Mouse (Mus musculus) gastrocnemius, adult 2 months (tissue): ENCODE results near the gene Csmd2. TPM values are rescaled to one million over a fixed set of nuclear protein-coding genes. Genes with fewer than 3 reads are reported as not detected.
A peak's percentile ranks its signal among the peaks of the same experiment; 100 is the strongest.

ENCODE experiments used
- DNase-seq: peaks from one replicate; pipeline ENCODE4 v3.0.0; 2022
- H3K27ac ChIP-seq: fragments of 200-600 bp; 2 replicates; pipeline ENCODE4 v1.8.1; 2022; ENCODE audit warnings: mild to moderate bottlenecking
- H3K4me3 ChIP-seq: fragments of 200-600 bp; 2 replicates; pipeline ENCODE4 v1.8.1; 2022; ENCODE audit warnings: mild to moderate bottlenecking, moderate library complexity
- CTCF ChIP-seq: fragments of 200-600 bp; IDR thresholded peaks from 2 replicates; pipeline ENCODE4 v1.8.1; 2022; ENCODE audit warnings: antibody characterized with exemption, mild to moderate bottlenecking, moderate library complexity
- intact Hi-C: fragments of 180-260 bp; cut with DNase I; formaldehyde crosslinking; loops from one replicate; pipeline ENCODE4 v1.15.1; 2025
- total RNA-seq, 2 experiments: library from RNA; stranded (reverse); gene quantifications; 2 replicates each; pipeline ENCODE4 v1.2.3; 2021

Gene Csmd2
- total RNA-seq, 2 experiments from 2014 or later, result not detected

DNA sequence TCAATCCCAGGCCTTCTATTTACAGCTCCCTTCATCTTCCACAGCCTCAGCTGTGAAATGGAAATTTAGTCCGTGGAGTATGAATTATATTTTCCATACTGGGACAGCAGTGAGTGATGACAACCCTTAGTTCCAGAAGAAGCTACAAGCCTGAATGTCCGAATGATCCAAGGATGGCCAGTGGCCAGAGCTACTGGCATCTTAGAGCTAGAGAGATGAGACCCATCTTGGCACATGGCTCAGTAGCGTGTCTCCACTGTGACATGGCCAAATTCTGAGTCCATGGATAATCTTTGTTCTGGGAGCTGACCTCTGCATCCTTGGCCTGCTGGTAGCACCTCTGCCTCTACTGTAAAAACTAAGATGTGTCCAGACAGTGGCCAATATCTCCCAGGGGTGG is 96.8 kb downstream of the Csmd2 start:
- Histone ChIP-seq H3K27ac (no peak overlapping the region), H3K4me3 (no peak overlapping the region)
- peak; percentile 27 for DNase-seq
- TF ChIP-seq CTCF, result no peak
- intact Hi-C loops, result loop anchor here (10.0 kb wide), 2 partner anchors 140 to 190 kb away; no protein-coding TSS in a partner anchor

DNA sequence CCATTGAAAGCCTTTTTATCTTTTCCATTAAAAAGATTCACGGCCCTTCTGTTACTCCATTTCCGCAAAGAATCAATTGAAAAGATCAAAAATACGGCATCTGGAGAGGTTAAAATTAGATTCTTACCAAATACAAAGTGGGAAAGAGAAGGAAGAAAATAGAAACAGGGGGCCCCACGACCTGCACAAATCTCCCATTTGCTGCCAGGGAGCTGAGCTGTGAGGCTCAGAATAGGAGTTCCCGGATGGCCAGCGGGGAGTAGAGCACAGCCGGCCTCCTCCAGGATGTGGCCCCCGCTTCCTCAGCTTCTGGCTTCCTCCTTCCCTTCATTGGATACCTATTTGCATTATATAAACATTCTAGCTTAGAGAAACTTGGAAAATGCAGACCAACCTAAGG is 97.4 kb downstream of the Csmd2 start:
- no peak overlapping the region for H3K4me3 ChIP-seq
- DNase-seq, result no peak
- intact Hi-C loops, result loop anchor here (10.0 kb wide), 2 partner anchors 140 to 190 kb away; no protein-coding TSS in a partner anchor
- H3K27ac ChIP-seq, result no peak overlapping the region
- no peak for TF ChIP-seq CTCF

DNA sequence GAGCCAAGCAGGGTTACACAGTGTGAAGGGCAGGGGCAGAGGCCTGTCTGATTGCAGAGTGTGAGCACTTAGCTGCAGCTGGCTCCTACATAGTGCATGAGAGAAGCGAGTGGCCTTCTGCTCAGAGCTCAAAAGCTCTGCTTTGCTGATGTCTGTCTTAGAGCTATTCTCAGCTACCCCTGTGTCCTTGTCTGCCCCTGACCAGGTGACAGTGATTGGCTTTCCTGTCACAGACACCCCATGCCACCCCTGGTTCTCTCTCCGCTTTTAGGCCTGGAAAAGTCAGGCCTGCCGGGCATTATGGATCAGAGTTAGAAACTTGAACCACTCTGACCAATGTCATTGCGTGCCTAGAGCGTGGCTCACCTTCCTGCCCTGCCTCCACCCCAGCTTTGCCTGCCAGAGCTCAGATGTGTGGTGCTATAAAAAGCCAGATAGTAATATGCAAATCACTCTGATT is 99.5 kb downstream of the Csmd2 start:
- DNase-seq, result peak; percentile 74
- no peak overlapping the region; the same call in 1 of the 2 replicates for H3K4me3 ChIP-seq
- H3K27ac ChIP-seq, result peak overlapping the region; percentile 83
- no peak for TF ChIP-seq CTCF
- intact Hi-C loops, result loop anchor here (10.0 kb wide), 2 partner anchors 138 to 188 kb away; no protein-coding TSS in a partner anchor

DNA sequence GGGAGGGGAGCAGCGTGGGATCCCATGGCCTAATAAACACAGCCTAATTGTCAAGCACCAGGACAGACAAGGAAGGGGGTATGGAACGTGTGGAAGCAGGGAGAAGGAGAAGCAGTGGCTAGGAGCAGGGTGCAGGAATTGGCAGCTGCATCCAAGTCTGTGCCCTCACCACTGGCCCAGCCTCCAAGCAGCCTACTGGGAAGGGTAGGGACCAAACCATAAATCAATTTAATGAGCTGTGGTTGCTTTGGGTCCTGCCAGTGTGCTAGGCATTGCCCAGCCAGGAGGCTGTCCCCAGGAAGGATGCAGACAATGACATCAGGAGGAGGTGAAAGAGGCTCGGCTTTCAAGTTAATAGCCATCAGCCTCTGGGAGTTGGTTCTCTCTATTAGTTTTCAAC is 100.0 kb downstream of the Csmd2 start:
- DNase-seq, result peak; percentile 64
- intact Hi-C loops, result loop anchor here (10.0 kb wide), 2 partner anchors 137 to 187 kb away; no protein-coding TSS in a partner anchor
- Histone ChIP-seq H3K27ac (peak overlapping the region; percentile 83), H3K4me3 (peak overlapping the region; percentile 41)
- no peak for TF ChIP-seq CTCF

DNA sequence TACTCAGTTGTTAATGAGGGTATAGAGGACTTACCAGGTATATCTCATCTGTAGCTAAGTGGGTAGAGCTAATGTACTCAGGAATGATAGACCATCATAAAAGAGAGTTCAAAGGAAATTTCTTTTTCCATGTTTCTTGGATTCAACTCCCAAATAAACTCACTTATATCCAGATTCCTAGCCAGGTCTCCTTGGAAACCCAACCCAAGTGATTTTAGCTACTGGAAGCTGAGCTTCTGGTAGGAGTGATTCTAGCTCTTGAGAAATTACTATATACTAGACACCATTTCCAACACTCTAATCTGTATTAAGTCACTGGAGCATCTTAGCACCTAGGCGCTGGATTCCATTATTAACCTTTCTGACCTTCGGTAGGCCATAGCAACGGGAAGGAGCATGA is 100.6 kb downstream of the Csmd2 start:
- intact Hi-C loops, result loop anchor here (10.0 kb wide), 2 partner anchors 137 to 187 kb away; no protein-coding TSS in a partner anchor
- no peak for TF ChIP-seq CTCF
- H3K4me3 ChIP-seq, result no peak overlapping the region
- H3K27ac ChIP-seq, result peak overlapping the region; percentile 83
- no peak for DNase-seq

DNA sequence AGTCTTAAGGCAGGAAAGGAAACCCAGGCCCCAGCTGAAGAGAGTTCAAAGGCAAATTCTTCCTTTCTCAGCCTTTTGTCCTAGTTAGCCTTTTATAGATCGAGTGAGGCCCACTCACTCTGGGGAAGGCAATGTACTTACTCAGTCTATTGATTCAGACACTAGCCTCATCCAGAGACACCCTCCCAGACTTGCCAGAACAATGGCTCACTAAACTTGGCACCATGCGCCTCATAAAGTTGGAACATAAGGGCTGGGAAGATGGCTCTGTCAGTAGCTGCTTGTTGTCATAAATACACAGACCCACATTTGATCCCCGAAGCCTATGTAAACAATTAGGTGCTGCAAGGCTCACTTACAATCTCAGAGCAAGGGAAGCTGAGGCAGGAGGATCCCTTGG is 104.3 kb downstream of the Csmd2 start:
- H3K4me3 ChIP-seq, result no peak overlapping the region
- no peak for DNase-seq
- no peak for TF ChIP-seq CTCF
- intact Hi-C loops, result no loop called here
- no peak overlapping the region for H3K27ac ChIP-seq

DNA sequence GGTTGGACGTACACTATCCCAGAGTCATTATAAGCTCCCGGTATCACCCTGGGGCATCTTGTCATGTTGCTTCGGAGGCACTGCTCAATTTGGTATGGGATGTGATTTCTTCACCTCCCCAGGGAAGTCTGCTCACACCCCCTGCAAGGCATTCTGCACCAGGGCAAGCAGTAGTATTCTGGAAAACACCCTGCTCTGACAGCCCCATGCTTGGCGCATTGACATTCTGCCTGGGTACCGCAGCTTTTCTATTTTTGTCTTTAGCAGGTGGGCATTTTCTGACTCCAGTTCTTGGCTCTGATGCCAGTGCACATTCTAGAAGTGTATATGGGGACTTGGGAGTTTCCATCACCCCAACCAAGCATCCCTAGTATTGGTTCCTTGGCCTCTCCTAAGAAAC is 111.9 kb downstream of the Csmd2 start:
- no peak for DNase-seq
- intact Hi-C loops, result no loop called here
- TF ChIP-seq CTCF, result no peak
- Histone ChIP-seq H3K27ac (no peak overlapping the region), H3K4me3 (no peak overlapping the region)

DNA sequence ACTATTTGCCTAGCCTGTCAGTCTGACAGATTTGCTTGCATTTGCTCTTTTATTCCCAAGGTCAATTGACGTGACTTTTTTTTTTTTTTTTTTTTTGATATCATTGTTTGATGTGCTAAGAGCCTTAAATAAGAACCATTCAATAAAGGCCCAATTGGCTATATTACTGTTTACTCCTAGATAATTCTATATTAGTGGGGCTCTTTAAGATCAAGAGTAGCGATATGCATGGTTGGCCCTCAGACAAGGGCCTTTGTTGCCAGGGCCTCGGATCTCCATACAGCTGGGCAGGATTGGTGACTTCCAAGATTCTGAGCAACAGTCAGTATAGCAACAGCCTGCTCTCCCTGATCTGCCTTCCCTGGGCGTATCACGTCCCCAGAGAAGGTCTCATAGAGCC is 112.9 kb downstream of the Csmd2 start:
- no peak for DNase-seq
- intact Hi-C loops, result no loop called here
- no peak overlapping the region for H3K4me3 ChIP-seq
- H3K27ac ChIP-seq, result no peak overlapping the region
- TF ChIP-seq CTCF, result no peak

DNA sequence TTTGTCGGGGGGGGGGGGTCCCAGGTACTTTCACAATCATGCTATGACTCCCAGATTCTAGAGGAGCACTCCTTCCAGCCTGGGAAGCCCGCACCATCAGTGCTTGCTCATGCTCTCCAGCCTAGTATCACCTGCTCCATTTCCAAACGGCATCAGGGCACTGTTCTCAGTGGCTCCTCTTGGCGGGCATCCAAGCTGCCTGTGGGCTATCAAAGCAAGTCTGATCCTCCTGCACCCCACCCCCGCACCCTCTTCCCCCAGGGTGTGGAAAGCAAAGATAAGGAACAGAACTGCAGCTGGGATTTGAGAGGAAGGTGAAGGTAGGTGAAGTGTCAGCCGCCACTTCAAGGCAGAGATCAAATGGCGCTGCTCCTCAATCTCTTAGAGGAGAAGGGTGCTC is 128.7 kb downstream of the Csmd2 start:
- H3K4me3 ChIP-seq, result no peak overlapping the region
- no peak for DNase-seq
- H3K27ac ChIP-seq, result no peak overlapping the region
- intact Hi-C loops, result no loop called here
- TF ChIP-seq CTCF, result no peak

DNA sequence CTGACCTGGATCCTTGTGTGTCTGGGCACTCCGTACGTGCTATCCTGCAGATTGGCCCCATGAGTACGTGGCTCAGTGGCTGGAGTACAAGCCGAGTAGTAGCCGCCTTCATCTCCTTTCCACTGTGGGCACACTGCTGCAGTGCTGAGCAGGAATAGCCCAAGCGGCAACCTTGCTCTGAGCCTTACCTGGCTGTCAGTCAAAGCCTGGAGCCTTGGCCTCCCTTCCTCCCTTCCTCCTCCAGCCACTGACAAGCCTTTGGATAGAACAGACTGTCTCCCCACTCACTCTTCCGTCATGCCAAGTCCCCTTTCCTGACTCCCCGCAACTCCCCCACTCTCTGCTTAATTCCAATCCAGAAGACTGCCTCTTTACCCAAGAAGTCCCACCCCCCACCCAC is 135.6 kb downstream of the Csmd2 start:
- Histone ChIP-seq H3K27ac (no peak overlapping the region), H3K4me3 (no peak overlapping the region)
- DNase-seq, result no peak
- intact Hi-C loops, result no loop called here
- no peak for TF ChIP-seq CTCF

DNA sequence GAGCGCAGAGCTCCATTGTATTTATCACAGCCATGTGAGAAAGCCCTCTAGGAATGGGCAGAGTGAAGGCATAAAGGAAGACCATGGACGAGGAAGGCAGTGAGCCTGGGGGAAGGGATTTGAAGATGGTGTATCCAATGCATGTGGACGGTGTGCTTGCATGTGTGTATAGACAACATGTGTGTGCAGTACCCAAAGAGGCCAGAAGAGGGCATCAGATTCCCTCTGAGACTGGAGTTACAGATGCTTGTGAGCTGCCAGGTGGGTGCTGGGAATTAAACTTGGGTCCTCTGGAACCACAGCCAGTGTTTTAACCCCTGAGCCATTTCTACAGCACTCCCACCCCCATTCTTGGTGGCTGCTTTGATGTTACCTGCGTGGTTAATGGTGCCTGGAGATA is 137.1 kb downstream of the Csmd2 start:
- Histone ChIP-seq H3K27ac (no peak overlapping the region), H3K4me3 (no peak overlapping the region)
- no peak for TF ChIP-seq CTCF
- intact Hi-C loops, result no loop called here
- DNase-seq, result no peak

DNA sequence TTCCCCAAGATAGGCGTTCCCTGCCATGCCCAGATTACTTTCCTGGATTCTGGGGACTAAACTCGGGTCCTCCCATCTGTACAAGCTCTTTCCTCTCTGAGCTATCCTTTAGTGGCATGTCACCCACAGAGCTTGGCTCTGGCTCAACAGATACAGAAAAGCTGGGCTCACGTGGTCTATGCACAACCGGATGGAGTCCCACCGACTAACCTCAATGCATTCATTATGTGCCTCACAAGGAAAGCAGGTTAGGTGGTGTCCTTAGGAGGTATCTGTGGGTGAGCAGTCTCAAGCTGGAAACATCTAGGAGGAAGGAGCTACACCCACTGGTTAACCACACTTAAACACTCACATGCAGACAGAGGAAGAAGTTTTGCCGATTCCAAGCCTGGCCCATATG is 140.9 kb downstream of the Csmd2 start:
- no peak for DNase-seq
- TF ChIP-seq CTCF, result no peak
- Histone ChIP-seq H3K27ac (no peak overlapping the region), H3K4me3 (no peak overlapping the region)
- intact Hi-C loops, result no loop called here

DNA sequence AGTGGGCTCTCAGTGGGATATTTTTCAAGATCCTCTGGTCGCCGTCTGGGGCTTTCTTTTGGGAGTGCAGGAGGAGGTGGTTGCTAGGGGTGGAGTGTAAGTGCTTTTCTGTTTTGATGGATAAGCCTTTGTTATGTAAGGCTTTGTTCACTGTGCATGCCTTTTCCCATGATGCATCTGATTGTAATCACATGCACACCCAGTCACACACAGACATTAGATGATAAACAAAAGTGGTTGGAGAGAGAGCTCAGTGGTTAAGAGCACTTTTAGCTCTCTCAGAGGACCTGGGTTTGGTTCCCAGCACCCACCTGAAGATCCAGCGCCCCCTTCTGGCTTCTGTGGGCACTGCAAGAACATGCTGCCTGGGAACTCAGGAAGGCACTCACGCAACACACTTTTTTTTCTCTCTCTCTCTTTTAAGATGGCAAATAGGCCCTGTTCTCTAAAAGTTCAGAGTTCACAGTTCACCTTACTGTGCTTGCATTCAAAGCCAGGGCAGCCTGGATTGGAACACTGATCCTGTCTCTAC is 143.0 kb downstream of the Csmd2 start:
- no peak for DNase-seq
- intact Hi-C loops, result no loop called here
- Histone ChIP-seq H3K27ac (no peak overlapping the region), H3K4me3 (no peak overlapping the region)
- peak; percentile 24; the same call in 1 of the 2 replicates for TF ChIP-seq CTCF

DNA sequence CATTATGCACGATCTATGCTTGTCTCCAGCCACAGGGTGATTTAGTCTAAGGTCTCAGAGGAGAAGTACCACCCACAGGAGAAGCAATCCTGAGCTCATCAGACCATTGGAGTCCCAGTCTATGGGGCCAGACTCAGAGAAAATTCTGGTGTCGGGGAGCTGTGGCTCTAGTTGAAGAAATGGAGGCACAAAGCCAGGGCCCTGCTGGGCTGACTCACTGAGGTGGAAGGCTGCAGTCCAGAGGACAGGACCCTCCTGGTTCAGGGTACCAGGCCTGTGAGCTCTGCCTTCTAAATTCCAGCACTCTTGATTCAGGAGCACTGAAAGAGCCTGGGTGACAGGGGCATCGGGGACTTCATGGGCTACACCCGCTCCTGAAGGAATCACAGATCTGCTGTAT is 144.0 kb downstream of the Csmd2 start:
- intact Hi-C loops, result no loop called here
- no peak for DNase-seq
- H3K4me3 ChIP-seq, result no peak overlapping the region
- H3K27ac ChIP-seq, result no peak overlapping the region
- no peak for TF ChIP-seq CTCF
